ENCODE assay signal across 14 mouse cellular contexts in genomic region chr8:128034127-128034526, GRCm38 (mm10).
DNase-seq lines count a peak whose midpoint lies in the region; ATAC-seq and TF ChIP-seq lines count a peak whose summit lies in the region.
"Had no signal": no experiment of that assay in that cellular context is flagged by ENCODE, and none has a peak within 500 bp of the region (broad histone marks: within the 10 kb centered on the region; RNA-seq: fewer than 3 reads in every experiment).

No protein-coding gene starts in this region.

- H3K4me1 ChIP-seq in kidney, adult 2 months (ENCODE audit: control insufficient read depth, insufficient read depth, low read length): no peaks in the 10 kb centered on the region
- H3K4me1 ChIP-seq in lung, embryonic 16.5 days (replicated peaks; ENCODE audit: control insufficient read depth, insufficient read depth, low read length): no peaks in the 10 kb centered on the region; the same call in 1 of the 2 replicates
- H3K4me1 ChIP-seq: forebrain, embryonic 12.5 days; liver, embryonic 13.5 days had no signal

- peak; percentile 14 for DNase-seq in kidney, adult 2 months
- no peak for DNase-seq in kidney, adult 18-20 months
- DNase-seq in adrenal gland, adult 18-20 months (ENCODE audit: low spot score in 2 of 2): peak; percentile 12 to 23
- DNase-seq in heart, adult 9 months (ENCODE audit: low spot score in 2 of 2): peak; percentile 33 to 45
- no peak for DNase-seq in natural killer cell, adult 2 months (ENCODE audit: low spot score in 2 of 2)
- DNase-seq in thymus, postnatal 4 days: no peak
- DNase-seq in gastrocnemius, postnatal 4 days (ENCODE audit: low spot score in 2 of 2): no peak
- DNase-seq: embryo, embryonic 11 days; kidney, adult 9 months; liver, embryonic 13.5 days had no signal

- H3K4me3 ChIP-seq in kidney, adult 2 months (ENCODE audit: insufficient read depth, low read depth, low read length): no peak overlapping the region
- no peak overlapping the region for H3K4me3 ChIP-seq in lung, embryonic 16.5 days (ENCODE audit: low read length)
- H3K4me3 ChIP-seq: forebrain, embryonic 12.5 days; heart, adult 2 months; liver, embryonic 13.5 days had no signal

- 69% methylated on average over 6 of the region's 6 CpGs for WGBS in kidney, adult 2 months
- 28% methylated on average over 6 of the region's 6 CpGs for WGBS in lung, embryonic 16.5 days

- no peak overlapping the region for H3K9ac ChIP-seq in lung, embryonic 16.5 days (ENCODE audit: low read length)
- H3K9ac ChIP-seq: forebrain, embryonic 12.5 days; liver, embryonic 13.5 days had no signal

- H3K9me3 ChIP-seq in lung, embryonic 16.5 days (ENCODE audit: control insufficient read depth, low read length): no peaks in the 10 kb centered on the region
- H3K9me3 ChIP-seq: forebrain, embryonic 12.5 days; liver, embryonic 13.5 days had no signal

- H3K27ac ChIP-seq in kidney, adult 2 months (ENCODE audit: insufficient read depth, low read depth, low read length): no peak overlapping the region
- no peak overlapping the region for H3K27ac ChIP-seq in lung, embryonic 16.5 days (ENCODE audit: low read length)
- H3K27ac ChIP-seq: forebrain, embryonic 12.5 days; heart, adult 2 months; liver, embryonic 13.5 days had no signal

- peak; percentile 43; the same call in 1 of the 2 replicates for ATAC-seq in lung, embryonic 16.5 days (ENCODE audit: low read depth)
- ATAC-seq: CD4-positive, CD25-positive, alpha-beta regulatory T cell, adult 4 months had no signal

- TF ChIP-seq POLR2A in kidney, adult 2 months (IDR thresholded peaks at IDR 0.05; ENCODE audit: low read depth, low read length): no peak

- no peaks in the 10 kb centered on the region for H3K36me3 ChIP-seq in kidney, adult 2 months (ENCODE audit: control insufficient read depth, insufficient read depth, low read length)
- no peaks in the 10 kb centered on the region for H3K36me3 ChIP-seq in lung, embryonic 16.5 days (ENCODE audit: control insufficient read depth, insufficient read depth, low read length)
- H3K36me3 ChIP-seq: forebrain, embryonic 12.5 days; liver, embryonic 13.5 days had no signal

- no peak overlapping the region for H3K4me2 ChIP-seq in lung, embryonic 16.5 days (ENCODE audit: low read depth, low read length)
- H3K4me2 ChIP-seq: forebrain, embryonic 12.5 days; liver, embryonic 13.5 days had no signal

- no peaks in the 10 kb centered on the region for H3K27me3 ChIP-seq in kidney, adult 2 months (replicated peaks; ENCODE audit: control insufficient read depth, insufficient read depth, low read length)
- H3K27me3 ChIP-seq in lung, embryonic 16.5 days (ENCODE audit: control insufficient read depth, insufficient read depth, low read depth, low read length): no peaks in the 10 kb centered on the region
- H3K27me3 ChIP-seq: forebrain, embryonic 12.5 days; liver, embryonic 13.5 days had no signal

- no peak for TF ChIP-seq CTCF in kidney, adult 2 months (conservative IDR thresholded peaks at IDR 0.05; ENCODE audit: insufficient read depth, insufficient read length, low read depth, low read length)

Comparison
In these comparisons a context has a peak if more than half of its experiments do, and no peak if none do; other contexts are left out.
1. DNase-seq: peak in kidney, adult 2 months (single experiment), adrenal gland, adult 18-20 months (2 of 2) and heart, adult 9 months (2 of 2); none in kidney, adult 18-20 months (single experiment), natural killer cell, adult 2 months (0 of 2), thymus, postnatal 4 days (single experiment) and gastrocnemius, postnatal 4 days (0 of 2).